ENCODE assay signal across 8 mouse cellular contexts in genomic region chr4:123750707-123751312, GRCm38 (mm10). TPM values are rescaled to one million over a fixed set of nuclear protein-coding genes. Genes with fewer than 3 reads are reported as not detected.
DNase-seq lines count a peak whose midpoint lies in the region; ATAC-seq and TF ChIP-seq lines count a peak whose summit lies in the region.

No protein-coding gene starts in this region.

- peak overlapping the region; percentile 90 for H3K4me2 ChIP-seq in lung, embryonic 16.5 days (ENCODE audit: low read depth, low read length)
- H3K4me2 ChIP-seq in stomach, embryonic 14.5 days (replicated peaks; ENCODE audit: low read depth, low read length) = peak overlapping the region; percentile 53

- no peak for TF ChIP-seq POLR2A in spleen, adult 2 months (IDR thresholded peaks at IDR 0.05; ENCODE audit: low read depth, low read length)

- H3K27ac ChIP-seq in spleen, adult 2 months (ENCODE audit: insufficient read depth, low read length) = no peak overlapping the region
- H3K27ac ChIP-seq in lung, embryonic 16.5 days (ENCODE audit: low read length) = no peak overlapping the region
- H3K27ac ChIP-seq in stomach, embryonic 14.5 days (ENCODE audit: low read length) = no peak overlapping the region

- ATAC-seq in lung, embryonic 16.5 days (ENCODE audit: low read depth) = 0 out of 2 replicates have a peak, but pooled peaks have one; percentile 3
- ATAC-seq in stomach, embryonic 14.5 days (ENCODE audit: insufficient number of reproducible peaks, insufficient read depth, low FRiP score, low read depth) = no peak

- no peak for TF ChIP-seq CTCF in spleen, adult 2 months (IDR thresholded peaks at IDR 0.05; ENCODE audit: extremely low read depth, insufficient read depth, insufficient read length, insufficient replicate concordance)

- H3K9ac ChIP-seq in lung, embryonic 16.5 days (ENCODE audit: low read length) = peak overlapping the region; percentile 89
- H3K9ac ChIP-seq in stomach, embryonic 14.5 days (replicated peaks; ENCODE audit: low read depth, low read length) = peak overlapping the region; percentile 82; the same call in 1 of the 2 replicates

- H3K4me3 ChIP-seq in spleen, adult 2 months (ENCODE audit: extremely low read depth, insufficient read depth, insufficient read length) = peak overlapping the region; percentile 60
- H3K4me3 ChIP-seq in lung, embryonic 16.5 days (ENCODE audit: low read length) = peak overlapping the region; percentile 99
- peak overlapping the region; percentile 99 for H3K4me3 ChIP-seq in stomach, embryonic 14.5 days (ENCODE audit: low read depth, low read length)

- DNase-seq in spleen, adult 2 months (ENCODE audit: low read depth in 1 of 2, low spot score in 2 of 2) = no peak
- DNase-seq in spleen, postnatal 14 days (ENCODE audit: low spot score in 2 of 2) = no peak
- peak; percentile 62 for DNase-seq in cerebellum, adult 9-11 months
- peak; percentile 53 for DNase-seq in heart, adult 8-10 months (ENCODE audit: low spot score)
- DNase-seq in kidney, adult 9 months = peak; percentile 58
- no peak for DNase-seq in spleen, adult 12 weeks (ENCODE audit: low spot score)

- WGBS in spleen, adult 2 months = under 1% methylated on average over 8 of the region's 8 CpGs
- 0% methylated on average over 8 of the region's 8 CpGs for WGBS in lung, embryonic 16.5 days
- 2% methylated on average over 8 of the region's 8 CpGs for WGBS in stomach, embryonic 14.5 days

- peaks cover 7% of the 10 kb centered on the region; the same call in 1 of the 2 replicates for H3K4me1 ChIP-seq in spleen, adult 2 months (ENCODE audit: control insufficient read depth, insufficient read depth, insufficient read length)
- peaks cover 16% of the 10 kb centered on the region for H3K4me1 ChIP-seq in lung, embryonic 16.5 days (replicated peaks; ENCODE audit: control insufficient read depth, insufficient read depth, low read length)
- H3K4me1 ChIP-seq in stomach, embryonic 14.5 days (ENCODE audit: control insufficient read depth, insufficient read depth, low read length) = peaks cover 9% of the 10 kb centered on the region; the same call in 1 of the 2 replicates

- no peaks in the 10 kb centered on the region for H3K36me3 ChIP-seq in spleen, adult 2 months (ENCODE audit: control insufficient read depth, insufficient read depth, low read length)
- no peaks in the 10 kb centered on the region for H3K36me3 ChIP-seq in lung, embryonic 16.5 days (ENCODE audit: control insufficient read depth, insufficient read depth, low read length)
- H3K36me3 ChIP-seq in stomach, embryonic 14.5 days (ENCODE audit: control insufficient read depth, insufficient read depth, low read length) = no peaks in the 10 kb centered on the region

- no peaks in the 10 kb centered on the region for H3K27me3 ChIP-seq in spleen, adult 2 months (ENCODE audit: control insufficient read depth, insufficient read depth, low read length)
- no peaks in the 10 kb centered on the region for H3K27me3 ChIP-seq in lung, embryonic 16.5 days (ENCODE audit: control insufficient read depth, insufficient read depth, low read depth, low read length)
- H3K27me3 ChIP-seq in stomach, embryonic 14.5 days (ENCODE audit: control insufficient read depth, insufficient read depth, low read length) = no peaks in the 10 kb centered on the region

- H3K9me3 ChIP-seq in lung, embryonic 16.5 days (ENCODE audit: control insufficient read depth, low read length) = no peaks in the 10 kb centered on the region
- no peaks in the 10 kb centered on the region for H3K9me3 ChIP-seq in stomach, embryonic 14.5 days (ENCODE audit: control insufficient read depth, low read depth, low read length)

RNA-seq across cellular contexts. Expression of gene Akirin1, which starts 0.7 kb away (rescaled TPM):
- polyA plus RNA-seq in spleen, adult 2 months (2012; rRNA removed) = 21.7 and 29.6 TPM in 2 replicates
- 10 to 100 TPM; 19.4 to 28.8 (median 24.9) TPM for total RNA-seq in heart, adult 8-10 months (2022)
- polyA plus RNA-seq in lung, embryonic 16.5 days (2015; fragmentation: Nextera tagmentation; extraction: Ambion mirVana) = 29.9 and 37.8 TPM in 2 replicates
- 47.2 and 51.0 TPM in 2 replicates for polyA plus RNA-seq in stomach, embryonic 14.5 days (2014; fragmentation: Nextera tagmentation; extraction: Ambion mirVana)

RNA-seq across cellular contexts. Expression of gene Ndufs5, which starts 32.8 kb away (rescaled TPM):
- polyA plus RNA-seq in spleen, adult 2 months (2012; rRNA removed) = 10.4 and 20.3 TPM in 2 replicates
- 100 to 1,000 TPM; 391 to 483 (median 438) TPM for total RNA-seq in heart, adult 8-10 months (2022)
- polyA plus RNA-seq in lung, embryonic 16.5 days (2015; fragmentation: Nextera tagmentation; extraction: Ambion mirVana) = 294 and 297 TPM in 2 replicates
- 297 and 346 TPM in 2 replicates for polyA plus RNA-seq in stomach, embryonic 14.5 days (2014; fragmentation: Nextera tagmentation; extraction: Ambion mirVana)

RNA-seq across cellular contexts. Expression of gene Rhbdl2, which starts 36.9 kb away (rescaled TPM):
- 0.18 and 0.53 TPM in 2 replicates for polyA plus RNA-seq in spleen, adult 2 months (2012; rRNA removed)
- total RNA-seq in heart, adult 8-10 months (2022) = under 1 TPM in 1 of 4 experiments, not detected in 3; 0.69 TPM
- 1.3 and 1.6 TPM in 2 replicates for polyA plus RNA-seq in lung, embryonic 16.5 days (2015; fragmentation: Nextera tagmentation; extraction: Ambion mirVana)
- 4.7 and 5.8 TPM in 2 replicates for polyA plus RNA-seq in stomach, embryonic 14.5 days (2014; fragmentation: Nextera tagmentation; extraction: Ambion mirVana)

Comparison
In these comparisons a context has a peak if more than half of its experiments do, and no peak if none do; other contexts are left out.
1. DNase-seq: peak in cerebellum, adult 9-11 months (single experiment), heart, adult 8-10 months (single experiment) and kidney, adult 9 months (single experiment); none in spleen, adult 2 months (0 of 2), spleen, postnatal 14 days (0 of 2) and spleen, adult 12 weeks (single experiment).
2. RNA of gene Ndufs5, which starts 32.8 kb away (polyA plus RNA-seq): 297 to 346 TPM in stomach, embryonic 14.5 days and 294 to 297 TPM in lung, embryonic 16.5 days; 10.4 to 20.3 TPM in spleen, adult 2 months; every median in the first group is over 10 times any median in the second.
3. Peak in every context shown above with its lines, with median percentiles within 50 percentile points of each other: H3K4me3 ChIP-seq.